Mouse (Mus musculus) forebrain, embryonic 16.5 days (tissue): ENCODE results near the gene Ankle1. TPM values are rescaled to one million over a fixed set of nuclear protein-coding genes. Genes with fewer than 3 reads are reported as not detected.
A peak's percentile ranks its signal among the peaks of the same experiment; 100 is the strongest.

ENCODE experiments used
- ATAC-seq: fragments of 200-750 bp; cut with Nextera tagmentation; 2 replicates; pipeline ENCODE4 v1.8.0; 2017; ENCODE audit warnings: mild to moderate bottlenecking, moderate library complexity
- H3K27ac ChIP-seq: fragments of 300-500 bp; sonication (generic); 2 replicates; pipeline ENCODE4 v1.5.1; 2014; ENCODE audit warnings: low read length, control low read depth
- H3K27me3 ChIP-seq: fragments of 300-500 bp; sonication (generic); replicated peaks from 2 replicates; pipeline ENCODE4 v1.6.1; 2014; ENCODE audit warnings: low read length; ENCODE audit not compliant: control insufficient read depth, insufficient read depth
- H3K36me3 ChIP-seq: fragments of 300-500 bp; sonication (generic); 2 replicates; pipeline ENCODE4 v1.6.1; 2014; ENCODE audit not compliant: control insufficient read depth, insufficient read depth
- H3K4me1 ChIP-seq: fragments of 300-500 bp; sonication (generic); replicated peaks from 2 replicates; pipeline ENCODE4 v1.6.1; 2014; ENCODE audit warnings: low read length; ENCODE audit not compliant: control insufficient read depth, insufficient read depth
- H3K4me2 ChIP-seq: fragments of 300-500 bp; sonication (generic); 2 replicates; pipeline ENCODE4 v1.6.1; 2014; ENCODE audit warnings: mild to moderate bottlenecking, low read length, control low read depth
- H3K4me3 ChIP-seq: fragments of 300-500 bp; sonication (generic); replicated peaks from 2 replicates; pipeline ENCODE4 v1.5.1; 2014; ENCODE audit warnings: mild to moderate bottlenecking, low read length, control low read depth
- H3K9ac ChIP-seq: fragments of 300-500 bp; sonication (generic); replicated peaks from 2 replicates; pipeline ENCODE4 v1.6.1; 2014; ENCODE audit warnings: low read depth, low read length, control low read depth
- H3K9me3 ChIP-seq: fragments of 300-500 bp; sonication (generic); 2 replicates; pipeline ENCODE4 v1.6.1; 2016; ENCODE audit warnings: low read length; ENCODE audit not compliant: control insufficient read depth
- WGBS: fragments of 180-500 bp; shearing (Covaris S2); extraction: QIAGEN DNeasy Blood & Tissue Kit; methylation state at CpG from one replicate; pipeline ENCODE4 v1.1.7; 2014; 5-methylcytosine and 5-hydroxymethylcytosine counted together
- polyA plus RNA-seq: library from polyadenylated mRNA; unstranded; fragments of >200 nt; fragmentation: Nextera tagmentation; extraction: Ambion mirVana; gene quantifications from 2 replicates; pipeline ENCODE4 v1.2.1, GENCODE M21; 2015

Gene Ankle1
- polyA plus RNA-seq, 1 experiment from 2014 or later: 18.9 TPM

DNA sequence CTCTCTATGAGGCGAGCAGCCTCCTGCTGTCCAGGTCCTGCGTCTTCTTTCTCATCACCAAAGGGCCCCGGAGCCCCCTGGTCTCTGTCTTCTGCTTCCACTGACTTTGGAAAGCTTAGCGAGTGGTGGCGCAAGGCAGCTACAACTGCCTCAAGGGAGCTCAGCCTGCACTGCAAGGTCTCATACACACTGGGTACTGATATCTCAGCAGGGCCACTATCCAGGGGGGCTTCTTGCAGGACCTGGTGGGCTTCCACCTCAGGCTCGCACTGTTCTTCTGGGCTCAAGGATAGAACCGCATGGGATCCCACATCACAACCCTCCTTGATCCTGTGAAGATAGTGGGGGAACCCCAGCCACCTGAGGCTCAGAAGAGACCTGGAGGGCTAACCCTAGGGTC lies 11.3 kb upstream of the Ankle1 start:
- Histone ChIP-seq H3K4me2 (no peak overlapping the region), H3K9ac (no peak overlapping the region), H3K9me3 (no peaks in the 10 kb centered on the region), H3K36me3 (no peaks in the 10 kb centered on the region), H3K27ac (no peak overlapping the region), H3K4me3 (no peak overlapping the region), H3K27me3 (no peaks in the 10 kb centered on the region), H3K4me1 (peaks cover 11% of the 10 kb centered on the region)
- ATAC-seq: no peak
- WGBS: 77% methylated on average over 7 of the region's 7 CpGs

DNA sequence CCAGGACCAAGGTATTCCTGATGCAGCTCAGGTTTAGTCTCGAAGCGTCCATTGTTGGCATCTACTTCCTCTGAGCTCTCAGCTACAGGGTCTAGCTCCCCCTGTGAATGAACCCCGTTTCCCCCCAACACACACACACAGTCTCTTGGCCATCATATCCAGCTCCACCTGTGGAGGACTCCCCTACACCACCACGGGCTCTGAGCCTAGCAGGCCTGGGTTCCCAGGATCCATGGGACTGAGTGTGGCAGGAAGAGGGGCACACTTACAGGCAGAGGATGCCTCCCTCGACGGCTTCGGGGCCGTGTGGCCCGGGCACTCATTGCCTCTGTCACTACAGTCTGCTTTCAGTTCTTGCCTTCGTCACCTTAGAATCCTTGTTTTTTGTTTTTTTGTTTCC lies 10.7 kb upstream of the Ankle1 start:
- WGBS: 87% methylated on average over 10 of the region's 10 CpGs
- Histone ChIP-seq H3K9me3 (no peaks in the 10 kb centered on the region), H3K4me2 (no peak overlapping the region), H3K4me3 (no peak overlapping the region), H3K36me3 (no peaks in the 10 kb centered on the region), H3K27me3 (no peaks in the 10 kb centered on the region), H3K9ac (no peak overlapping the region), H3K27ac (no peak overlapping the region), H3K4me1 (peaks cover 11% of the 10 kb centered on the region)
- no peak for ATAC-seq

DNA sequence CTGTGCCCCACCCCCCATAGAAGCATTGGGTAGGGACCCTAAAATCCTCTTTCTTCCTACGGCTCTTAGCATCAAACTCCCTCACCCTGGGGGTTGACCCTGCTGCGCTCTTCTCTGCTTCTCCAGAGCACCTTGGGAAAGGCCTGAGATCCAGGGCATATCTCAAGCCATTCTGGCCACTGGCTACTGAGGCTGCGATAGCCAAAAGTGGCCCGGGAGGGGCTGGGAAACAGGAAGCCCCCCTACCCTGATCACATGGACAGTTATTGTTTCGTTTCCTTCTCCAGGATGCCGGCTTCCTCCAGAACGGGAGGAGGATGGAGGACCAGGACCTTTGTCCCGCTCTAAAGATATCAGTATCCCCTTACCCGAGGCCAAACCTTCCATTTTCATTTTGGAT lies 10.2 kb upstream of the Ankle1 start, which contains the start of gene Ushbp1:
Ushbp1 (minus strand) TSS at position 174 of the 400 bp plus-strand sequence.
- Histone ChIP-seq H3K4me1 (peaks cover 11% of the 10 kb centered on the region), H3K4me3 (peak within 1 kb of the TSS; percentile 55), H3K27me3 (no peaks in the 10 kb centered on the region), H3K4me2 (peak within 1 kb of the TSS; percentile 47), H3K9me3 (no peaks in the 10 kb centered on the region), H3K9ac (no peak within 1 kb of the TSS), H3K27ac (peak within 1 kb of the TSS; percentile 62), H3K36me3 (no peaks in the 10 kb centered on the region)
- ATAC-seq: no peak
- WGBS: 85% methylated on average over 9 of the region's 9 CpGs

DNA sequence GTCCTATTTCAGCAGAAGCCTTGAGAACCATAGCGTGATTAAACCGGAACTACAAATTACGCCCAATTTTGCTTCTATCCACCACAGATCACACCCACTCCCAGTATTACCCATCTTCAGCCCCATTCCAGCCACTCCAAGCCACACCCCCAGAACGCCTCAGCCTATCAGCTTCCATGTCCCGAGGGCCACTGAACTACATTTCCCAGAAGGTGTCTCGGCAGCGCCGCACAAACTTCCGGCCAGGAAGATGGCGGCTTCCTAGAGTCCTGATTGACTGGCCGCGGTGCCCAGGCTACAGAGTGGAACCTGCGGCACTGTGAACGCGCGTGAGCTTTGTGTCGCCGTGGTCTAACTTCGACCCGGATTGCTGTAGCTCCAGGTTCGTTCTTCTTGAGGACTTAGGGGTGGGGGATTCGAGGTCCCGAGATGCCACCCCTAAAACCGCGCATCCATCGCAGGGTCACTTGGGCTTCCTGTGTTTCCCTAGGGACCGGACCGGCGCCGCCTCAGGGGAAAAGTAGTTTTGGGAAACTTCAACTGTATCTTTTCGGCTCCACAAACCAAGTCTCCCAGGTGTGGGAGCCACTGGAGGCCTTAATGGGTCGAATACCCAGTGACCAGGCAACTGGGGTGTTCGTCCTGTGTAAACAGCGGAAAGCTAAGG lies 9.0 kb upstream of the Ankle1 start, which contains the start of gene Babam1:
Babam1 (plus strand) TSS at position 223 of the 667 bp plus-strand sequence.
- ATAC-seq: peak; percentile 99
- Histone ChIP-seq H3K36me3 (no peaks in the 10 kb centered on the region), H3K9ac (peak within 1 kb of the TSS; percentile 76), H3K27ac (peak within 1 kb of the TSS; percentile 62), H3K4me2 (peak within 1 kb of the TSS; percentile 64), H3K27me3 (no peaks in the 10 kb centered on the region), H3K9me3 (no peaks in the 10 kb centered on the region), H3K4me1 (peaks cover 11% of the 10 kb centered on the region), H3K4me3 (peak within 1 kb of the TSS; percentile 55)
- under 1% methylated on average over 34 of the region's 34 CpGs for WGBS

DNA sequence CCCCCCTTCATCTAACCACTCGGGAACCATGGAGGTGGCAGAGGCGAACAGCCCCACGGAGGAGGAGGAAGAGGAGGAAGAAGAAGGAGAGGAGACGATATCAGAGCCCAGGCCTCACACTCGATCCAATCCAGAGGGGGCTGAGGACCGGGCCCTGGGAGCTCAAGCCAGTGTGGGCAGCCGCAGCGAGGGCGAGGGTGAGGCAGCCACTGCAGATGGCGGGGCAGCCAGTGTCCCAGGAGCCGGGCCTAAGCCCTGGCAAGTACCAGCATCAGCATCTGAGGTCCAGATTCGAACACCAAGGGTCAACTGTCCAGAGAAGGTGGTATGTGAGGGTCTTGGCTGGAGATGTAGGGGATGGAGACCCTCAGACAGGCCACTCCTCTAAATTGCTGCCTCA lies 8.1 kb upstream of the Ankle1 start:
- H3K9me3 ChIP-seq: no peaks in the 10 kb centered on the region
- peak overlapping the region; percentile 64 for H3K4me2 ChIP-seq
- H3K4me1 ChIP-seq: peaks cover 11% of the 10 kb centered on the region
- no peak for ATAC-seq
- H3K27ac ChIP-seq: no peak overlapping the region
- H3K36me3 ChIP-seq: no peaks in the 10 kb centered on the region
- no peaks in the 10 kb centered on the region for H3K27me3 ChIP-seq
- WGBS: 86% methylated on average over 12 of the region's 12 CpGs
- peak overlapping the region; percentile 55; the same call in 1 of the 2 replicates for H3K4me3 ChIP-seq
- H3K9ac ChIP-seq: no peak overlapping the region

DNA sequence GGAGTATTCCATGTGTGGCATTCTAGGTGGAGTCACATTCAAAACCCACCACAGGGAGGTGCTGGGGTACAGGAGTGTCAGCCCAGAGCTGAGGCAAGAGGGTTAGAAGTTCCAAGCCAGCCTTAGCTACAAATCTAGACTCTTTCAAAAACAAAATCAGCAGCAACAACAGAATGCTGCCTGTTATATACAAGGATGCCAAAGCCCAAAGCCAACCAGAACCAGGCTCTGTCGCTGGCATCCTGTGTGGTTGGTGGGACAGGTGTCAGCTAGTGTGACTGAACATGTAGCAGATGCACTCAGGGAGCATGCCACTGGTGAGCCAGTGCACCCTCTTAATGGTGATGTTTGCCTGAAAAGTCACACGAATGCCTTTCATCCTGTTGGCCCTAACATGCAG lies 5.0 kb upstream of the Ankle1 start:
- H3K4me3 ChIP-seq: no peak overlapping the region
- no peak overlapping the region for H3K4me2 ChIP-seq
- no peaks in the 10 kb centered on the region for H3K36me3 ChIP-seq
- no peaks in the 10 kb centered on the region for H3K9me3 ChIP-seq
- no peak overlapping the region for H3K9ac ChIP-seq
- H3K4me1 ChIP-seq: peaks cover 11% of the 10 kb centered on the region
- H3K27me3 ChIP-seq: no peaks in the 10 kb centered on the region
- H3K27ac ChIP-seq: no peak overlapping the region
- WGBS: 90% methylated on average over 2 of the region's 2 CpGs
- no peak for ATAC-seq

DNA sequence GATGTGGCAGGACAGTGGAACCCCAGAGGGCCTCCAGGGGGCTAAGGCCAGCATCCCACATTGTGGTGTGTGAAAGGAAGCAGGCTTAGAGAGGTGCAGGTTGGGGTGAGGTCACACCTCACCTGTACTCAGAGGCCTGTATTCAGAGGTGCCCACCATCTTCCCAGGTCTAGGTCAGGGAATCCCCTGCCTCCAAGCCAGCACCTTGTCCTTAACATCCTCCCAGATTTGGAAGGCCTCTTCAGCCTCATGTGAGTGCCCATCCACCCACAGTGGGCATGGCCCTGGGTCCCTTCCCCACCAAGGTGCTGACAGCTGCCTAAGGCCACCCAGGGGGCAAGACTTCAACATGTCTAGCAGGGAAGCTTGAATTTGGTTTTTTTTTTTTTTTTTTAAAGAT lies 4.4 kb upstream of the Ankle1 start:
- no peaks in the 10 kb centered on the region for H3K9me3 ChIP-seq
- H3K36me3 ChIP-seq: no peaks in the 10 kb centered on the region
- H3K4me1 ChIP-seq: peaks cover 14% of the 10 kb centered on the region
- H3K27ac ChIP-seq: no peak overlapping the region
- no peak overlapping the region for H3K9ac ChIP-seq
- no peak overlapping the region for H3K4me2 ChIP-seq
- no peak for ATAC-seq
- H3K27me3 ChIP-seq: no peaks in the 10 kb centered on the region
- no peak overlapping the region for H3K4me3 ChIP-seq

DNA sequence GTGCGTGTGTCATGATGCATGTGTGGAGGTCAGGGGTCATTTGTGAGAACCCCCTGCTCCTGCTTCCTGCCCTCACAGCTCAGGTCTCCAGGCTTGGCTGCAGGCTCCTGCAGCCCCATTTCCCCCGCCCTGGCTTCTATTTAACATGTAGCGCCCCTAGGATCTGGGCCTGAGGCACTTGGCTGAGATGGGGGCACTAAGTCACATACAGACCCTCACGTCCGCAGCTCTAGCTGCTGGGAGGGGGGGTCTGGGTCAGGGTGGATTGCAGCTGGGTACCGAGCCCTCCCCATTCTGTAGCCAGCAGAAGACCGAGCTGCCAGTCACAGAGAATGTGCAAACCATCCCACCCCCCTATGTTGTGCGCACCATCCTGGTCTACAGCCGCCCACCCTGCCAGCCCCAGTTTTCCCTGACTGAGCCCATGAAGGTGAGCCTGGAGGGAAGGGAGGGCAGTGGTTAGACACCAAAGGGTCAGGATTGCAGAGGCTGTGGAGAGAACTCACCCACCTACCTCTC lies 3.3 kb upstream of the Ankle1 start:
- Histone ChIP-seq H3K9ac (no peak overlapping the region), H3K36me3 (no peaks in the 10 kb centered on the region), H3K4me2 (no peak overlapping the region), H3K4me3 (no peak overlapping the region), H3K27ac (no peak overlapping the region), H3K9me3 (no peaks in the 10 kb centered on the region), H3K27me3 (no peaks in the 10 kb centered on the region), H3K4me1 (peaks cover 17% of the 10 kb centered on the region)
- ATAC-seq: no peak
- WGBS: 88% methylated on average over 9 of the region's 9 CpGs

DNA sequence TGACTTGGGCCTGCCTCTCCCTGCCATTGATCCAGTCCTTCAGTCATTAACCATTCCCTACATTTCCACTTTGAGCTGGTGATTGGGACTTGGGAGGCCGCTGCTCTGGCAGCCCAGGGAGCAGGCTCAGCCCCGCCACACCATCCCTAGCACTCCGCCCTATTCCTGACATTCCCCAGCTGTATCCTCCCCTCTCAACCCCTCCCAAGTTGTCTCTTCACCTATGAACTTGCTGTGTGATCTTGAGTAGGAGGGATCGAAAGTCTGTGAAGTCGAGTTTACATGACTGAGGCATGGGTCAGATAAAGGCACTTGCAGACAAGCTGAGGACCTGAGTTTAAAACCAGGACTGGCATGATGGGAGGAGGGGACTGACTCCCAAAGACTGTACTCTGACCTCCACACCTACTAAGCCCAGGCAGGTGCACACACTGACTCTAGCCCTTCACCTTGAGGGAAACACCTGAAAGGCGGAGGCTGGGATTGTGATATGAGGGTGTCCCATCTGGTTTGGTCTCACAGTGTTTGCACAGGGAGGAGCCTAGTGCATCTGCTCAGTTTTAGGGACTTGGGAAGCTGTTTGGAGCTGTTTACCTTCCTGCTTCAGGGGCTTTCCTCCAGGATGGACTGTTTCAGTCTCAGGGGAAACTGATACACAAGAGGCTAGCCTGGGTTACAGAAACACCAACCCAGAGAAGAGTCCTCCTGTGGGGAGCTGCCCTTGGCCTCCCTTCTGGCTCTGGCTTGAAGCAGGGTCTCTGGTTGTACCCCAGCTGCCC lies 2.5 kb upstream of the Ankle1 start:
- Histone ChIP-seq H3K4me2 (no peak overlapping the region), H3K27me3 (no peaks in the 10 kb centered on the region), H3K4me1 (peaks cover 14% of the 10 kb centered on the region), H3K27ac (no peak overlapping the region), H3K9ac (no peak overlapping the region), H3K4me3 (no peak overlapping the region), H3K9me3 (no peaks in the 10 kb centered on the region), H3K36me3 (no peaks in the 10 kb centered on the region)
- 94% methylated on average over 6 of the region's 6 CpGs for WGBS
- no peak for ATAC-seq
